Mouse (Mus musculus) lung, embryonic 16.5 days (tissue): ENCODE results near the gene Pafah2. TPM values are rescaled to one million over a fixed set of nuclear protein-coding genes. Genes with fewer than 3 reads are reported as not detected.

ENCODE experiments used
- ATAC-seq: fragments of 200-750 bp; cut with Nextera tagmentation; 2 replicates; pipeline ENCODE4 v1.8.0; 2017; ENCODE audit warnings: low read depth, mild to moderate bottlenecking, moderate library complexity
- H3K27ac ChIP-seq: fragments of 300-500 bp; sonication (generic); 2 replicates; pipeline ENCODE4 v1.5.1; 2014; ENCODE audit warnings: mild to moderate bottlenecking, control low read depth, low read length
- H3K27me3 ChIP-seq: fragments of 300-500 bp; sonication (generic); 2 replicates; pipeline ENCODE4 v1.6.1; 2014; ENCODE audit warnings: low read depth, low read length, mixed read lengths; ENCODE audit not compliant: control insufficient read depth, insufficient read depth
- H3K36me3 ChIP-seq: fragments of 300-500 bp; sonication (generic); 2 replicates; pipeline ENCODE4 v1.6.1; 2014; ENCODE audit warnings: low read length; ENCODE audit not compliant: control insufficient read depth, insufficient read depth
- H3K4me1 ChIP-seq: fragments of 300-500 bp; sonication (generic); replicated peaks from 2 replicates; pipeline ENCODE4 v1.6.1; 2014; ENCODE audit warnings: low read length, mixed read lengths; ENCODE audit not compliant: control insufficient read depth, insufficient read depth
- H3K4me2 ChIP-seq: fragments of 300-500 bp; sonication (generic); 2 replicates; pipeline ENCODE4 v1.6.1; 2014; ENCODE audit warnings: low read depth, low read length, control low read depth
- H3K4me3 ChIP-seq: fragments of 300-500 bp; sonication (generic); 2 replicates; pipeline ENCODE4 v1.5.1; 2014; ENCODE audit warnings: mild to moderate bottlenecking, low read length, control low read depth
- H3K9ac ChIP-seq: fragments of 300-500 bp; sonication (generic); 2 replicates; pipeline ENCODE4 v1.6.1; 2014; ENCODE audit warnings: low read length, control low read depth
- H3K9me3 ChIP-seq: fragments of 300-500 bp; sonication (generic); 2 replicates; pipeline ENCODE4 v1.6.1; 2016; ENCODE audit warnings: low read length; ENCODE audit not compliant: control insufficient read depth
- WGBS: fragments of 180-500 bp; shearing (Covaris S2); extraction: QIAGEN DNeasy Blood & Tissue Kit; methylation state at CpG from one replicate; pipeline ENCODE4 v1.1.7; 2014; 5-methylcytosine and 5-hydroxymethylcytosine counted together
- polyA plus RNA-seq: library from polyadenylated mRNA; unstranded; fragments of >200 nt; fragmentation: Nextera tagmentation; extraction: Ambion mirVana; gene quantifications from 2 replicates; pipeline ENCODE4 v1.2.1, GENCODE M21; 2015

Gene Pafah2
- 14.3 and 14.6 TPM in 2 replicates for polyA plus RNA-seq

DNA sequence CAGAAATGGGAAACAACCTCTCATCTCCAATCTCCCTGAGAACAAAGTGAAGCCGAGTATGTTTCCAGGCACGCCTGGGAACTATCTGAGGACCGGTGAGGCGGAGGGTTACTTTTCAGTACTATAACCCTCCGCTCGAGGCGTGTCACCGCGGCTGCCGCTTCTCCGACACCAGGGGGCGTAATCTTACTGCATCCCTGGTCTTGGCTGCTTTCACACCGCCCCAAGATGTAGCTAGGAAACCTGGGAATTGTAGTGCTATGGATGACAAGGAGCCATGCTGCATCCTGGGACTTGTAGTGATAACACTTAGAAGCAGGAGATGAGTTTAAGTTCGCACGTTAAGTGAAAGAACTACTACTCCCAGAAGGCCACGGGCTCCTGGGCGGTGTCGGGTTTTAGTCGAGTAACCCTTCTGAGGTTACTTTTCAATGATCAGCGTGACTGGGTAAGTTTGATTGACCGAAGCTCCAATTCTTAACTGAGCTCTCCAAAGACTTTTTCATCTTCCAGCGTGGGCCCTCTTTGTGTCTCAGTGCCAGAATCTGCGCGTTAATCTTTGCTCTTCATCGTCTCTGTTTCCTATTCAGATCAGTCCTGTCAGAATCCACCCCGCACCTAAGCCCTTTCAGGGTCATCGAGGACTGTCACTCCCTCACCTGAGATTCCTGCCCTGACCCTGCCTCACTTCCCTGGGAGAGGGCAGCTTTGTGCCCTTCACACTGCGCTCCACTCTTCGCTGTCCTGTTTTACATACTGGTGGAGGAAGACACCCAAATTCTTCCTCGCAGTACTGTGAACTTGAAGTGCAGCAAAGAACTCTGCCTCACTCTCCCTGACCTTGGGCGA, at the start of gene Pafah2:
Pafah2 (plus strand) TSS at position 344 of the 849 bp plus-strand sequence.
- under 1% methylated on average over 31 of the region's 31 CpGs for WGBS
- H3K36me3 ChIP-seq, result no peaks in the 10 kb centered on the region
- peak within 1 kb of the TSS; percentile 93 for H3K27ac ChIP-seq
- H3K4me3 ChIP-seq, result peak within 1 kb of the TSS; percentile 70
- H3K4me2 ChIP-seq, result peak within 1 kb of the TSS; percentile 93
- peak; percentile 97 for ATAC-seq
- H3K9ac ChIP-seq, result peak within 1 kb of the TSS; percentile 79
- H3K9me3 ChIP-seq, result no peaks in the 10 kb centered on the region
- H3K4me1 ChIP-seq, result peaks cover 12% of the 10 kb centered on the region
- no peaks in the 10 kb centered on the region for H3K27me3 ChIP-seq

DNA sequence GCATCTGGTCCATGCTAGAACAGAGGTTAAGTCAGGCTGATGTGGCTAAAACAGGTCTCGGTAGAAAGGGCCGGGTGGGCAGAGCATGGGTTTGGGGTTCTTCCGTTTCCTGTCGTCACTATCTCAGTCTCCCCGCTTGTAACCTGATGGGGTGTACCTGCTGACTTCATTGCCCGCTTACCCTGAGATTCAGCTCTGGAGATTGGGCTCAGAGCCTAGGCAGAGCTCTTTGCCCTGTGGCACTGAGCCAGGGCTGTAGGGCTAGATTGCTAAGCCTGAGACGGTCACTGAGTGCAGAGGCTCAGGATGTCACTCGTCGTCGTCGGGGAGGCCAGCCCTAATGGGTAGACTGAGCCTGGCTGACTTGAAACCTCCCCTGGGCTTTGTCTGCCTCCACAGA, 48.0 kb upstream of the Pafah2 start:
- H3K4me3 ChIP-seq, result no peak overlapping the region
- ATAC-seq, result peak; percentile 34
- H3K9ac ChIP-seq, result no peak overlapping the region; the same call in 1 of the 2 replicates
- no peaks in the 10 kb centered on the region for H3K9me3 ChIP-seq
- H3K27me3 ChIP-seq, result peaks cover 17% of the 10 kb centered on the region
- WGBS, result 52% methylated on average over 11 of the region's 11 CpGs
- peaks cover 20% of the 10 kb centered on the region for H3K4me1 ChIP-seq
- H3K36me3 ChIP-seq, result no peaks in the 10 kb centered on the region
- H3K27ac ChIP-seq, result peak overlapping the region; percentile 60
- 0 out of 2 replicates have a peak overlapping the region, but pooled peaks have one; percentile 6 for H3K4me2 ChIP-seq

DNA sequence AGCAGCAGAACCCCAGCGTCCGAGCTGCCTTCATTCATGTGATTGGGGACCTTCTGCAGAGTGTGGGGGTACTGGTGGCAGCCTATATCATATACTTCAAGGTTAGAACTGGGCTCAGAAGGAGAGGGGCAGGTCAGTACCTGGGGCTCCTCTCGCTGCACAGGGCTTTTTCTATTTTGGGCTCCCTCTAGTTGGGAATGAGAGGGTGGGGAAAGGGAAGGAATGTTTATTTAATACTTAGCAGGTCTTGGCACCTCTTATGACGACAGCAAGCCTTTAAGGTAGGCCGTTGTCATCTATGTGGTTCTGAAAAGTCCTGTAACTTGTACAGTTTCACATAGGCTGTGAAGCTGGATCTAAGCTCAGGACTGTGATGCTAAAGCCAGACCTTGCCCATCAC, 47.6 kb upstream of the Pafah2 start:
- Histone ChIP-seq H3K36me3 (no peaks in the 10 kb centered on the region), H3K4me3 (no peak overlapping the region), H3K27me3 (peaks cover 12% of the 10 kb centered on the region), H3K9me3 (no peaks in the 10 kb centered on the region), H3K4me2 (0 out of 2 replicates have a peak overlapping the region, but pooled peaks have one; percentile 6), H3K27ac (peak overlapping the region; percentile 60), H3K4me1 (peaks cover 16% of the 10 kb centered on the region), H3K9ac (no peak overlapping the region; the same call in 1 of the 2 replicates)
- ATAC-seq, result peak; percentile 53
- WGBS, result 52% methylated on average over 5 of the region's 5 CpGs

DNA sequence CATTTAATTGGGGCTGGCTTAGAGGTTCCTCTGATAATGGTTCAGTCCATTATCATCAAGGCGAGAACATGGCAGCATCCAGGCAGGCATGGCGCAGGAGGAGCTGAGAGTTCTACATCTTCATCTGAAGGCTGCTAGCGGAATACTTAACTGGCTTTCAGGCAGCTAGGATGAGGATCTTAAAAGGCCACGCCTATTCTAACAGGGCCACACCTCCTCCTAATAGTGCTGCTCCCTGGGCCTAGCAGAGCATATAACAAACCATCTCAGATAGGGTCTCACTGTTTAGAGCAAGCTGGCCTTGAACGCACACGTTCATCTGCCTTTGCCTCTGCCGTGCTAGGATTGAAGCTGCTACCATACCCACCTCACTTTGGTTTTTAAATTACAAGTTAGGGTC, 46.3 kb upstream of the Pafah2 start:
- Histone ChIP-seq H3K4me3 (no peak overlapping the region), H3K27ac (no peak overlapping the region), H3K9me3 (no peaks in the 10 kb centered on the region), H3K4me1 (peaks cover 16% of the 10 kb centered on the region), H3K9ac (no peak overlapping the region), H3K27me3 (peaks cover 7% of the 10 kb centered on the region), H3K4me2 (no peak overlapping the region), H3K36me3 (no peaks in the 10 kb centered on the region)
- ATAC-seq, result no peak
- WGBS, result 81% methylated on average over 7 of the region's 7 CpGs

DNA sequence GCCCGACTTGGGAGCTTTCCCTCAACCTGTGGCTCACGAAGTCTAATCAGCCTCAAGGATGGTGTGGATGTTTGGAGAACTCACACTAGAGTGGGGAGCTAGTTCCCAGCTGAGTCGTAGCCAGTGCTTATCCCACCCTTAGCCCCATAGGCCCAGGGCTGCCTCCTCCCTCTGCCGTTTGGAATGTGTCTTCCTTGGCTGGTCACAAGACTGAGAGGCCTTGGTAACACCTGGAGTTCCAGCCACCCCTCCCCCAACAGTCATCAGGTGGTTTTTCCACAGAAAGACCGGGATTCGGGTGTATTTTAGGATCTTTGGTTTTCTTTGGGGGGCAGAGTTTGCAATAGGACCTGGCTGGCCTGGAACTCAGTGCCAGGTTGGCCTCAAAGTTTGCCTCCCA, 45.5 kb upstream of the Pafah2 start:
- no peak for ATAC-seq
- 64% methylated on average over 6 of the region's 6 CpGs for WGBS
- no peaks in the 10 kb centered on the region for H3K36me3 ChIP-seq
- peaks cover 3% of the 10 kb centered on the region for H3K27me3 ChIP-seq
- H3K4me3 ChIP-seq, result no peak overlapping the region
- H3K27ac ChIP-seq, result no peak overlapping the region
- H3K4me1 ChIP-seq, result peaks cover 18% of the 10 kb centered on the region
- no peak overlapping the region for H3K4me2 ChIP-seq
- H3K9me3 ChIP-seq, result no peaks in the 10 kb centered on the region
- no peak overlapping the region for H3K9ac ChIP-seq

DNA sequence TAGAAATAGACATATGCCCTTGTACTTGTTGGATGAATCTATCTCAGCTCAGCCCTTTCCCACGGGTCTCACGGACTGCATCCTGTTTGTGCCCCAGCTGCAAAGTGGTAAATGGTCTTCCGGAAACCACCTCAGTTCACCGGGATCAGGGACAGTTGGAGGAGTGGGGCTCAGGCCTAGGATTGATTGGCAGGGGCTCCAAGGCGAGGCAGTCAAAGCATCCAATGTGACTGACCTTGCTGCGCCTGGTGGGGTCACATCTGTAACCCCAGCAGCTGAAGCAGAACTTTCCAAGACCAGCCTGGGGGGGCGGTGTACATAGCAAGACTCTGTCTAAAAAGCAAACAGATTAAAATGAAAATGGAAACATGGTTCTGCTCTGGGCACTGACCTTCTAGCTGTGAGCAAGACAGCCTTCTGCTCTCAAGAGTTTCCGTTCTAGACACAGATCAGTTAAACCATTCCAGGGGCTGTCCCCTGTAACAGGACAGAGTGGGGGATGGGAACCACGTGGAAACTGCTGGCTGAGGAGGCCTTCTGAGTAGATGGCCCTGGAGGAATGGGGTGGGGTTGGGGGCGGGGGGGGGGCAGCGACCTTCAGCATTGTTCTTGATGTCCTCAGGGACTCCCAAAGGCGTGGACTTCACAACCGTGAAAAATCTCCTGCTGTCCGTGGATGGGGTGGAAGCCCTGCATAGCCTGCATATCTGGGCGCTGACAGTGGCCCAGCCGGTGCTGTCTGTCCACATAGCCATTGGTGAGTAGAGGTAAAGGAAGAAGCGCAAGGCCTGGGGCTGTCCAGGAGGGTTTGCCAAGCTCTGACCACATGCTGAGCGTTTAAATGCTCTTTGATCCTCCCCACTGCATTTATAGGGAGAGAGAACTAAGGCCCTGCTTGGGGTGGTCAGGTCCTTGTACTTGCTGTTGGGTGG, 44.5 kb upstream of the Pafah2 start:
- Histone ChIP-seq H3K27ac (no peak overlapping the region), H3K4me2 (no peak overlapping the region), H3K9ac (0 out of 2 replicates have a peak overlapping the region, but pooled peaks have one; percentile 1), H3K9me3 (no peaks in the 10 kb centered on the region), H3K36me3 (no peaks in the 10 kb centered on the region), H3K27me3 (no peaks in the 10 kb centered on the region; the same call in 1 of the 2 replicates), H3K4me1 (peaks cover 28% of the 10 kb centered on the region), H3K4me3 (no peak overlapping the region)
- ATAC-seq, result no peak
- WGBS, result 47% methylated on average over 18 of the region's 18 CpGs

DNA sequence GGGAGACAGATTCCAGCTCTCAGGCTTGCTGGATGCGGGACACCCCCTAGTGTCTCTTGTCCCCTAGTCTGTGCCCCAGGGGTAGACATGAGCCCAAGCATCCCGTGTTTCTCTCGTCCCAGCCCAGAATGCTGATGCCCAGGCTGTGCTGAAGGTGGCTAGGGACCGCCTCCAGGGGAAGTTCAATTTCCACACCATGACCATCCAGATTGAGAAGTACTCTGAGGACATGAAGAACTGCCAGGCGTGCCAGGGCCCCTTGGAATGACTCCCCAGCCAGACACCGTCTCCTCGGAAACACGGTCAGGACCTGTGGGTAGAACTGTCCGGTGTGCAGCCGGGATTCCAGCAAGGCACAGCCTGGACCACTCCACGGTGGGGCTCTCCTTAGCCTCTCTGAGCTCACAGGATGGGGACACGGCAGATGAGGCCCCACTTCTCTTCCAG, 43.8 kb upstream of the Pafah2 start:
- no peaks in the 10 kb centered on the region for H3K27me3 ChIP-seq
- H3K4me2 ChIP-seq, result no peak overlapping the region
- peaks cover 32% of the 10 kb centered on the region for H3K4me1 ChIP-seq
- no peak overlapping the region for H3K9ac ChIP-seq
- H3K4me3 ChIP-seq, result no peak overlapping the region
- no peaks in the 10 kb centered on the region for H3K9me3 ChIP-seq
- WGBS, result 69% methylated on average over 12 of the region's 12 CpGs
- no peak for ATAC-seq
- no peak overlapping the region for H3K27ac ChIP-seq
- H3K36me3 ChIP-seq, result no peaks in the 10 kb centered on the region

DNA sequence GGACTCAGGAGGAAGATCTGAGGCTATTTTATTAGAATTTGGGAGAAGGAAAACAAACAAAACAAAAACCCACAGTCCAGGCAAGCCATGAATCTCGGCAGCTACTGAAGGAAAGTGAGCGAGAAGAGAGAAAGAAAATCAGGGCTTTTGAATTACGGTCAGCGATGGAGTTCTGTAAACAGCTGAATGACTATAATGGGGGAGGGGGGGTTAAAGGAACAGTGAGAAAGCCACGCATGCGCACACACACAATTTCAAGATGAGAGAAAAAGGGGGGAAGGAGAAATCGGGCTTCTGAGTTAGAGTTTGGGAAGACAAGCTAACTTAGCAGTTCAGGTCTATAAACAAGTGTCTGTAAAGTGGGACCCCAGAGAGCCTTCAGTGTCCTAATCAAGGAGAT, 43.2 kb upstream of the Pafah2 start:
- 55% methylated on average over 7 of the region's 7 CpGs for WGBS
- no peak for ATAC-seq
- H3K4me1 ChIP-seq, result peaks cover 32% of the 10 kb centered on the region

More for the DNA sequence above, 43.2 kb upstream of the Pafah2 start:
- H3K4me2 ChIP-seq, result no peak overlapping the region
- H3K4me3 ChIP-seq, result no peak overlapping the region
- H3K27ac ChIP-seq, result no peak overlapping the region
- H3K9me3 ChIP-seq, result no peaks in the 10 kb centered on the region
- no peaks in the 10 kb centered on the region for H3K27me3 ChIP-seq
- H3K9ac ChIP-seq, result no peak overlapping the region
- no peaks in the 10 kb centered on the region for H3K36me3 ChIP-seq
